Mouse (Mus musculus) left cerebral cortex, postnatal 4 days (tissue): ENCODE measurements around the gene Fbxo6. TPM values are rescaled to one million over a fixed set of nuclear protein-coding genes. Genes with fewer than 3 reads are reported as not detected.

Source experiments
- microRNA-seq: library from miRNA; unstranded; fragments of <30 nt; microRNA quantifications from one replicate; pipeline ENCODE4 v1.2.0, GENCODE M21; 2022
- total RNA-seq, 2 experiments: library from RNA; stranded (reverse); gene quantifications; 2 replicates each; pipeline ENCODE4 v1.2.3; 2021

The Fbxo6 gene
- total RNA-seq, 2 experiments from 2014 or later = 21.2 to 21.8 TPM

Small RNA genes lying within 50 kb of the gene (microRNA-seq; reads per million reads assigned to microRNA genes)
- gene Mir7022 = not detected

Other genes with a start within 250 kb of the Fbxo6 start
- gene Mfn2, start 247.4 kb downstream of the Fbxo6 start, total RNA-seq = 100 to 1,000 TPM; 134 to 155 TPM
- 10 to 100 TPM; 15.2 to 16.0 TPM for gene Plod1, start 215.4 kb downstream of the Fbxo6 start, total RNA-seq
- 10 to 100 TPM; 31.0 to 31.7 TPM for gene 2510039O18Rik, start 211.2 kb downstream of the Fbxo6 start, total RNA-seq
- gene Nppb, start 166.4 kb downstream of the Fbxo6 start, total RNA-seq = not detected
- under 1 TPM; 0.42 to 0.62 TPM for gene Nppa, start 151.4 kb downstream of the Fbxo6 start, total RNA-seq
- gene Clcn6, start 113.3 kb downstream of the Fbxo6 start, total RNA-seq = 10 to 100 TPM; 86.1 to 86.6 TPM
- gene Mthfr, start 113.1 kb downstream of the Fbxo6 start, total RNA-seq = 10 to 100 TPM; 17.5 to 18.4 TPM
- gene Agtrap, start 64.1 kb downstream of the Fbxo6 start, total RNA-seq = 1 to 10 TPM; 4.2 to 4.6 TPM
- gene Mad2l2, start 21.8 kb downstream of the Fbxo6 start, total RNA-seq = 10 to 100 TPM; 53.0 to 55.4 TPM
- 10 to 100 TPM; 41.9 to 46.4 TPM for gene Draxin, start 21.4 kb downstream of the Fbxo6 start, total RNA-seq
- 10 to 100 TPM; 56.2 to 66.9 TPM for gene Fbxo44, start 8.3 kb upstream of the Fbxo6 start, total RNA-seq
- gene Fbxo2, start 8.5 kb upstream of the Fbxo6 start, total RNA-seq = 10 to 100 TPM; 10.7 to 13.4 TPM
- 10 to 100 TPM; 12.9 to 18.3 TPM for gene Disp3, start 135.8 kb upstream of the Fbxo6 start, total RNA-seq